Mouse (Mus musculus): ENCODE data around the gene Endog. TPM values are rescaled to one million over a fixed set of nuclear protein-coding genes. Genes with fewer than 3 reads are reported as not detected.
"Not testable (repeated sequence)": the region's sequence is repeated elsewhere in the genome, so short reads cannot be mapped to it uniquely, and the experiment has no call there.

The Endog gene
- polyA plus RNA-seq, 1 experiment from 2014 or later, result 1.2 TPM

GRCm38 (mm10) chr2:30140021-30140420 lies 31.3 kb upstream of the Endog start:
- H3K4me3 ChIP-seq (ENCODE audit: inconsistent target); H3K27ac ChIP-seq: not testable (repeated sequence)
- Histone ChIP-seq H3K36me3 (ENCODE audit: inconsistent target) (peaks cover 81% of the 10 kb centered on the region), H3K79me2 (ENCODE audit: inconsistent target) (peaks cover 91% of the 10 kb centered on the region)
- 100% methylated on average over 4 of the region's 4 CpGs for WGBS (ENCODE audit: missing documents)

DNA sequence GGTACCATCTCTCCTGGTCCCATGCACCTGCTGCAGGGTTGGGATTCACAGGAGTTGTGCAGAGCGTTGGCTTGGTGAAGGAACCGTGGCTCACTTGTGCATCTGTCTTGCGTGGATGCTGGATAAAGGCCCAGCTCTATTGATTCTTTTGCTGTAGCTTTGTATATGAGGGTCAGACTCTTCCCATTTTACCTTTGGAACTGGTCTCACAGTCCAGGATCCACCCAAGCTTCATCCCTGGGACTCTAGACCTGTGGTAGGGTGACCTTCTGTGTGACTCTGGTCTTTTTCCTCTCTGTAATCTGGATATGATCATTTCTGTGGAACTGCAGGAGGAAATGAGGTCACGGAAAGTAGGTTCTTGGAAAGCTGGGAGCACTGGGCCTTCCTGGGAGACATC lies 26.9 kb upstream of the Endog start:
- H3K79me2 ChIP-seq (ENCODE audit: inconsistent target), result peaks cover 53% of the 10 kb centered on the region; the same call in 1 of the 2 replicates
- no peak overlapping the region for H3K4me3 ChIP-seq (ENCODE audit: inconsistent target)
- no peak overlapping the region for H3K27ac ChIP-seq
- H3K36me3 ChIP-seq (ENCODE audit: inconsistent target), result peaks cover 94% of the 10 kb centered on the region
- WGBS (ENCODE audit: missing documents), result 99% methylated on average over 4 of the region's 4 CpGs

- 88% methylated on average over 4 of the region's 4 CpGs for WGBS (ENCODE audit: missing documents)
- H3K36me3 ChIP-seq (ENCODE audit: inconsistent target), result peaks cover 82% of the 10 kb centered on the region
Observed at GRCm38 (mm10) chr2:30147466-30147865, 23.8 kb upstream of the Endog start.

GRCm38 (mm10) chr2:30151840-30152239 lies 19.5 kb upstream of the Endog start:
- 85% methylated on average over 11 of the region's 11 CpGs for WGBS (ENCODE audit: missing documents)
- Histone ChIP-seq H3K27ac (no peak overlapping the region), H3K4me3 (ENCODE audit: inconsistent target) (no peak overlapping the region), H3K79me2 (ENCODE audit: inconsistent target) (no peaks in the 10 kb centered on the region), H3K36me3 (ENCODE audit: inconsistent target) (peaks cover 42% of the 10 kb centered on the region)

More at GRCm38 (mm10) chr2:30147466-30147865, 23.8 kb upstream of the Endog start:
- H3K27ac ChIP-seq, result no peak overlapping the region
- H3K4me3 ChIP-seq (ENCODE audit: inconsistent target), result no peak overlapping the region
- peaks cover 27% of the 10 kb centered on the region; the same call in 1 of the 2 replicates for H3K79me2 ChIP-seq (ENCODE audit: inconsistent target)

- peaks cover 34% of the 10 kb centered on the region for H3K36me3 ChIP-seq (ENCODE audit: inconsistent target)
- no peaks in the 10 kb centered on the region for H3K79me2 ChIP-seq (ENCODE audit: inconsistent target)
- 93% methylated on average over 8 of the region's 8 CpGs for WGBS (ENCODE audit: missing documents)
Observed at GRCm38 (mm10) chr2:30152616-30153015, 18.7 kb upstream of the Endog start.

DNA sequence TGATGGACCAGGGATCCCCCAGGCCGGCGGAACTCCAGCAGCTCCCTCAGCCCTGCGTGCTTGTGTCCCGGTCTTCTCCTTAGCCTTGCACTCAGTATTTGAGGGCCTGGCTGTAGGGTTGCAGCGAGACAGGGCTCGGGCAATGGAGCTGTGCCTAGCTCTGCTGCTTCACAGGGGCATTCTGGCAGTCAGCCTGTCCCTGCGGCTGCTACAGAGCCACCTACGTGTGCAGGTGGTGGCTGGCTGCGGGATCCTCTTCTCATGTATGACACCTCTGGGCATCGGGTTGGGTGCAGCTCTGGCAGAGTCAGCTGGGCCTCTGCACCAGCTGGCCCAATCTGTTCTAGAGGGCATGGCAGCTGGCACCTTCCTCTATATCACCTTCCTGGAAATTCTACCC lies 11.4 kb upstream of the Endog start:
- H3K79me2 ChIP-seq (ENCODE audit: inconsistent target); H3K27ac ChIP-seq; H3K4me3 ChIP-seq (ENCODE audit: inconsistent target); H3K36me3 ChIP-seq (ENCODE audit: inconsistent target): not testable (repeated sequence)
- WGBS (ENCODE audit: missing documents), result no CpG with 5 or more reads among the region's 10 CpGs

More at GRCm38 (mm10) chr2:30152616-30153015, 18.7 kb upstream of the Endog start:
- no peak overlapping the region for H3K27ac ChIP-seq
- H3K4me3 ChIP-seq (ENCODE audit: inconsistent target), result no peak overlapping the region

- Histone ChIP-seq H3K27ac (no peak overlapping the region), H3K79me2 (ENCODE audit: inconsistent target) (no peaks in the 10 kb centered on the region), H3K4me3 (ENCODE audit: inconsistent target) (no peak overlapping the region), H3K36me3 (ENCODE audit: inconsistent target) (no peaks in the 10 kb centered on the region)
Observed at GRCm38 (mm10) chr2:30161809-30162208, 9.5 kb upstream of the Endog start.

DNA sequence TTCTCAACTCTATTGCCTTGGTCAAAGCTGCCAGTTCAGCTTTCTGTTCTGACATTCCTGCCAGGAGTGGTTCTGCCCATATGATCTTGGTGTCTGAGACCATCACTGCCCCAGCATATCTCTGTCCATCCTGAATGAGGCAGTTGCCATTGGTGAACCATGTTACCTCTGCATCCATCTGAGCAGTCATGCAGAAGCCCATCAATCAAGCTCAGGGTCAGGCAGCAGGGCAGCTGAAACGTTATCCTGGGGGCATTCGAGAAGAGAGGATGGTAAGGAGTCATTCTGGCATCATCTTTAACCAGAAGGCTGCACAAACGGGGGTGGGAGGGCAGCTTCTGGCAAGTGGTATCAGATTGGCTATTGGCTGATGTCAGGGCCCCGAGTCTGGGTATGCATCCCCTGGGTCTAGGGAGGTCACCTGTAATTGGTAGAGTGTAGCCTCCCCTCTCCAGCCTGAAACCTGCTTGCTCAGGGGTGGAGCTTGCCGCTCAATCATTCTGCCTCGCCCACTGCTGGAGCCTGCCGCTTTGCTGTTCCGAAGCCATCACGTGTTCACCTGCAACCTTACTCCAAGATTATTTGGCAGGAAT lies 6.9 kb upstream of the Endog start:
- 80% methylated on average over 8 of the region's 9 CpGs for WGBS (ENCODE audit: missing documents)
- Histone ChIP-seq H3K79me2 (ENCODE audit: inconsistent target) (no peaks in the 10 kb centered on the region), H3K4me3 (ENCODE audit: inconsistent target) (no peak overlapping the region), H3K27ac (no peak overlapping the region), H3K36me3 (ENCODE audit: inconsistent target) (no peaks in the 10 kb centered on the region)

GRCm38 (mm10) chr2:30166677-30167076 lies 4.6 kb upstream of the Endog start:
- no peaks in the 10 kb centered on the region for H3K36me3 ChIP-seq (ENCODE audit: inconsistent target)
- no peak overlapping the region for H3K27ac ChIP-seq
- WGBS (ENCODE audit: missing documents), result 58% methylated on average over 4 of the region's 4 CpGs
- H3K79me2 ChIP-seq (ENCODE audit: inconsistent target), result no peaks in the 10 kb centered on the region
- no peak overlapping the region for H3K4me3 ChIP-seq (ENCODE audit: inconsistent target)

GRCm38 (mm10) chr2:30171997-30172382 lies 697 bp downstream of the Endog start:
- no peak overlapping the region for H3K27ac ChIP-seq
- 4% methylated on average over 19 of the region's 19 CpGs for WGBS (ENCODE audit: missing documents)
- H3K36me3 ChIP-seq (ENCODE audit: inconsistent target), result peaks cover 31% of the 10 kb centered on the region; the same call in 1 of the 2 replicates

DNA sequence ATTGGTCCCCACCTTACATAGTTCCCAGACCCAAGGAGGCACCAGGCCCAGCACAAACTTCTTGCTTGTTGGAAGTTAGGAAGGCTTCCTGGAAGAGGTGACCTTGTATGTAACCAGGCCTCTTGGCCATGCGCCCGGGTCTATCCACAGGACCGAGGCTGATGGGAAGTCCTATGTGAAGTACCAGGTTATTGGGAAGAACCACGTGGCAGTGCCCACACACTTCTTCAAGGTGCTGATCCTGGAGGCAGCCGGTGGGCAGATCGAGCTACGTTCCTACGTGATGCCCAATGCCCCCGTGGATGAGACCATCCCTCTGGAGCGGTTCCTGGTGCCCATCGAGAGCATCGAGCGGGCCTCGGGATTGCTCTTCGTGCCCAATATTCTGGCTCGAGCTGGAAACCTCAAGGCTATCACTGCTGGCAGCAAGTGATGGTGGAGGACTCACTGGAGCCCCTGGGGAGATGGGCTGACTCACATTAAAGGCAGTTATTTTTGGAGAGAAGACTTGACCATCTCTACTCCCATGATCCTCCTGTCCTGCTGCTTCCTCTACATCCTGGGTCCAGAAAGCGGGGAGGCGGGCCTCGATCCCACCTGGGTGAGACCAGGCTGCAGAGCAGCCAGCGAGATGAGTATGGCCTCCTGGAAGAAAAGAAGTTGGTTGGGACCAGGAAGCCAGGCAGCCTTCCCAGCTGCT lies 2.4 kb downstream of the Endog start:
- WGBS (ENCODE audit: missing documents), result 93% methylated on average over 20 of the region's 20 CpGs
- H3K4me3 ChIP-seq (ENCODE audit: inconsistent target), result no peak overlapping the region
- H3K36me3 ChIP-seq (ENCODE audit: inconsistent target), result peaks cover 31% of the 10 kb centered on the region; the same call in 1 of the 2 replicates

More at GRCm38 (mm10) chr2:30171997-30172382, 697 bp downstream of the Endog start:
- H3K4me3 ChIP-seq (ENCODE audit: inconsistent target), result peak overlapping the region; percentile 25
- no peaks in the 10 kb centered on the region for H3K79me2 ChIP-seq (ENCODE audit: inconsistent target)

DNA sequence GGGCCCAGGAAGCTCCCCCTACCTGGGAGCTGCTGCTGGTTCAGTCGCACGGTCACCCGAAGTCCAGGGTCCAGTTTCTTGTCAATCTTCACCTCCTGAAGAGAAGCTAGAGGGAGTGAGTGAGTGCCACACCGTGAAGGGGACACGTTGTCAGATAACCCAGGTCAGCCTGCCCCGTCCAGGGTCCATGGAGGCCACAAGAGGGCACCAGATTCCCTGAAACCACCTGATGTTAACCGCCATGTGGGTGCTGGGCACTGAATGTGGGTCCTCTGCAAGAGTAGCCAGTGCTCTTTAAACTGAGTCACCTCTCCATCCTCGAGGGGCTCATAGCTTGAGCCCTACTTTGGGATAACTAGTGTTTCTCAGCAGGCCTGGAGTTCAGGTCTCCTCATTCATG lies 4.6 kb downstream of the Endog start:
- peaks cover 31% of the 10 kb centered on the region; the same call in 1 of the 2 replicates for H3K36me3 ChIP-seq (ENCODE audit: inconsistent target)

More for the DNA sequence above, 2.4 kb downstream of the Endog start:
- Histone ChIP-seq H3K27ac (no peak overlapping the region), H3K79me2 (ENCODE audit: inconsistent target) (no peaks in the 10 kb centered on the region)

DNA sequence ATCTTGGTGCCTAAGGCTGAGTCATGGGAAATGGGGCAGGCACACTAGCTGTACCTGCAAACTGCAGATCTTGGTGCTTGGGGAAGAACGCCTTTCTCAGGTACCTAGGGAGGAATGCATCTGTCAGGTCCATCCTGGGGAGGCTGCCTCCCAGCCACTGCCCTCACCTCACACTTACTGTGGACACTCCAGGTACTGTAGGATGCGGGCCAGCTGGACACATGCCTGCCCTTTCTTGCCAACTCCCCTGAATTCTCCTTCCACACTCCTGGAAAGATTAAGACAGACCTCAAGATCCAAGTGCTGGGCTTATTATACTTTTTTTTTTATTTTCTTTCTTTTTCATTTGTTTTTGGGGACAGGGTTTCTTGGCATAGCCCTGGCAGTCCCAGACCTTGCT lies 5.3 kb downstream of the Endog start:
- WGBS (ENCODE audit: missing documents), result 91% methylated on average over 2 of the region's 2 CpGs
- no peak overlapping the region for H3K4me3 ChIP-seq (ENCODE audit: inconsistent target)
- H3K36me3 ChIP-seq (ENCODE audit: inconsistent target), result peaks cover 31% of the 10 kb centered on the region; the same call in 1 of the 2 replicates
- H3K79me2 ChIP-seq (ENCODE audit: inconsistent target), result no peaks in the 10 kb centered on the region
- H3K27ac ChIP-seq, result no peak overlapping the region

More for the DNA sequence above, 4.6 kb downstream of the Endog start:
- H3K27ac ChIP-seq, result no peak overlapping the region
- WGBS (ENCODE audit: missing documents), result 96% methylated on average over 8 of the region's 8 CpGs
- H3K4me3 ChIP-seq (ENCODE audit: inconsistent target), result no peak overlapping the region
- no peaks in the 10 kb centered on the region for H3K79me2 ChIP-seq (ENCODE audit: inconsistent target)

DNA sequence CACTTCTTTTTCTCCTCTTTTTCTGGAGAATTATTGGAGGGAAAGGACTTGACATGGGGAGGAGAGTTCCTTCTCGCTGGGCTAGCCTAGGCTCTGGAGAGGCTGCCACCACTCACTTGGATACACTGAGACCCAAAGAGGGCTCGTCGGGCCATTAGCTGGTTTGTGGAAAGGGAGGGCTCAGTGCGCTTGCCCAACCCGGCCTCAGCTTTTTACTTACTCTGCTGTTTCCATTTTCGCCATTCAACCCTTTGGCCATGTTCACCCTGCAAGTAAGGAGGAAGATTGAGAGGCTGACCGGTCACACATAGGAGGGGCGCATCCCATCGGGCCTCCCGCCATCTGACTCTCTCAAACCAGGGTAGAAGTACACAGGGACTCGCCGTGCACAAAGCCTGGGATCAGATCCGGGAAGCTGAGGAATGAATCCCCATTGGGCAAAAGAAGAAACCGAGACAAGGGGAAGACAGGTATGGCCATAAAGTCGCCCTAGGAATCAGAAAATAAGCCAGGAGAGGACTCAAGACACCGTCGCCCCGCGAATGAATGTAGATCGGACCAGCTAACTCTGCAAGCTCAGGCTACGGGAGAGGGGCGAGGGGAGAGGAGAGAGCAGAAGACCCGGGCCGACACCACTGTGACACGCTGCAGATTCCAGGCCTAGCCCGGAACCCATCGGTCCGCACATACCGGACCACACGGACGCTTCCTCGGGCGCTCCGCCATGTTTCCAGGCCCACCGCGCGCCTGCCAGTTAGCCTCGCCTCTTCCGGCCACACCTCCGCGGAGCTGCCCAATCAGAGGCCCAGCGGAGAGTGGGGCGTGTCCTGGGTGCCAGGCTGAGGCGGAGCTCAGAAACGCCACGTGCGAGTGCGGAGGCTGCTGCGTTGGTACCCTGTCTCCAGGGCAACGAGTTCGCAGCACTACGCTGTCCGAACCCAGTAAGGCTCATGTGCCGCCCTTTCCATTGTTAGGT lies 6.7 kb downstream of the Endog start, which contains the start of gene Spout1:
TSS of gene Spout1 (minus strand) at position 760 of the 976 bp plus-strand sequence.
- H3K27ac ChIP-seq, result peak within 1 kb of the TSS; percentile 47
- 2% methylated on average over 54 of the region's 54 CpGs for WGBS (ENCODE audit: missing documents)
- H3K4me3 ChIP-seq (ENCODE audit: inconsistent target), result peak within 1 kb of the TSS; percentile 86
- peaks cover 31% of the 10 kb centered on the region; the same call in 1 of the 2 replicates for H3K36me3 ChIP-seq (ENCODE audit: inconsistent target)
- H3K79me2 ChIP-seq (ENCODE audit: inconsistent target), result no peaks in the 10 kb centered on the region
